Mouse (Mus musculus): ENCODE results near the gene Nup153. TPM values are rescaled to one million over a fixed set of nuclear protein-coding genes. Genes with fewer than 3 reads are reported as not detected.
A peak's percentile ranks its signal among the peaks of the same experiment; 100 is the strongest.

The Nup153 gene
- total RNA-seq, 2 experiments from 2014 or later, result 73.6 to 85.3 TPM

- no peak for DNase-seq (ENCODE audit: low spot score in 2 of 2)
Measured at GRCm38 (mm10) chr13:46670514-46670913, 57.2 kb downstream of the Nup153 start.

GRCm38 (mm10) chr13:46669620-46670271 lies 58.0 kb downstream of the Nup153 start:
- DNase-seq (ENCODE audit: low spot score in 2 of 2), result peak in 1 of 2 experiments; percentile 4

DNA sequence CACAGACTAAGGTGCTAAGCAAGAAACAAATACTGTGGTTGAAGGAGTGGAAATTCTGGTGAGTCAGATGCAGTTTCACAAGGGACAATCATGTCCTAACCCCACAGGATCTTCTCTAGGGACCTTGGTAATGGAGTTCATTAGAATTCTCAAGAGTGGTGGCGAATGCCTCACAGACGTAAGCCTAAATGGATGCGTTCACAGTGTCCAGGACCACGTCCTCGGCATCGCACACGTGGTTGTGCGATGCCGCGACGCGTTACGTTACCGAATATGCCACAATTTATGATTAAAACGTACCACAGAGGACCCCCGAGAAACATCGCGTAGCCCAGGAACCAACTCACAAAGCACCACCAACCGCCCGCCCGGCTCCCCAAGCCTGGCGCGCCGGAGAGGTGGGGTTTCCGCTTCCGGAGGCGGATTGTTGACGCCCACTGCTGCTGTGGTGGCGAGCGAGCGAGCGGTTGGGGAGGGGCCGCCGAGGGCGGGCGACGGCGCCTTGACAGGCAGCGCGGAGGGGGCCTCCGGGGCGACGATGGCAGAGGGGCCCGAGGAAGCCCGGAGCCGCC lies 58.6 kb downstream of the Nup153 start, which contains the start of gene Fam8a1:
TSS of gene Fam8a1 (plus strand) at position 475 of the 572 bp plus-strand sequence.
- DNase-seq (ENCODE audit: low spot score in 2 of 2), result peak; percentile 87 to 91

DNA sequence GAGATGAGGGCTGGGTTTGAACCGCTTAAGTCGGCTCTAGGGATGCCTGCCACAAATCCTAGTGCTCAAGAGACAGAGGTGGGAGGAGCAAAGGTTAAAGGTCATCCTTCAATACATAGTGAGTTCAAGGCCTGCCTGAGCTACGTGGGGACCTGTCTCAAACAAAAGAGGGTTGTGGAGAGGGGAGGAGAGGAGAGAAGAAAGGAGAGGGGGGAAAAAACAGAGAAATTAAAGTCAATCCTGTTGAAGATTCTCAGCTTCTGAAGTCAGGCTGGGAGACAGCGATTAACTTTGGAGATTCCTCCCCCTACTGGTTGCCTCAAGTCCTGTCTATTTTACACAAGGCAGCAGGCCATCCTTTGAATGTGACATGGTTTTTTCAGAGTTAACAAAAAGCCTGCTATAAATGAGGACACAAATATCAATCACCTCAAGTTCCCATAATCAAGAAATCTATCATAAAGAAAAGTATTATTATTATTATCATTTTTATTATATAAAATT lies 64.2 kb downstream of the Nup153 start:
- no peak for DNase-seq (ENCODE audit: low spot score in 2 of 2)

- DNase-seq (ENCODE audit: low spot score in 2 of 2), result no peak
Measured at GRCm38 (mm10) chr13:46659211-46659610, 68.5 kb downstream of the Nup153 start.

DNA sequence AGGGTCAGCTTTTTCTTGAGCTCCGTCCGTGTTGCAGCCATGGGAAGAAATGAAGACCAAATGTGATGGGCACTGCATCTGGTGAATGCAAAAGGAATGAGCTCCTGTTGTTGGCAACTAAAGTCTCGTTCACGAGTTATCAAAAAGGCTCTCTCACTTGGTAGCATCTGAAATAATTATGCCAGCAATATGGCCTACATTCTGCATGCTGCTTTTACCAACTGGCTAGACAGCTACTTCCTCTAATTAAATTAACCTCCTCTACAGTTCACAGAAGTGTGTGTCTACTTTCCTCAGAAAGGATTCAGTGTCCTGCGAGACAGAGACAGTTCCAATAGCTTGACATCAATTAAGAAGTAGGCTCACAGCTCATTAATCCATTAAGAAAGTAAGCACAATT lies 73.2 kb downstream of the Nup153 start:
- no peak for DNase-seq (ENCODE audit: low spot score in 2 of 2)

- DNase-seq (ENCODE audit: low spot score in 2 of 2), result no peak
Measured at GRCm38 (mm10) chr13:46653671-46654070, 74.1 kb downstream of the Nup153 start.

GRCm38 (mm10) chr13:46652671-46653070 lies 75.1 kb downstream of the Nup153 start:
- DNase-seq (ENCODE audit: low spot score in 2 of 2), result no peak

- no peak for DNase-seq (ENCODE audit: low spot score in 2 of 2)
Measured at GRCm38 (mm10) chr13:46651853-46652252, 75.9 kb downstream of the Nup153 start.

DNA sequence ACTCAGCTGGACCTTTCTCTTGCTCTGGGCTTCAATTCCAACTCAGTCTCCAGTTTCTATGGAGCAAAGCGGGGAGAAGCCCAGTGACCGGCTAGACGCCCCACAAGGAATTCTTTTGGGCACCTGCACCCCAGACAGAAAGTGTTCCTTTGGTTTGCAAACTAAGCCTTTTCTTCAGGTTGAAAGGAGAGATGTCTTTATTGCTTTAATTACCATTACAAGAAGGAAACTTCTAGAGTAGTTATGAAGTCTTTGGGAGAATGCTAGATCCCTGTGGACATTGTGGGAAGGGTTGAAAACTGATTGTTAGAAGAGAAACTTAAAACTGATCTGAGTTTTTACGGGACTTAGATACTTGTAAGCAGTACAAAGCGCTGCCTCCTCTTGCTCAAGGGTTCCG lies 82.3 kb downstream of the Nup153 start:
- no peak for DNase-seq (ENCODE audit: low spot score in 2 of 2)

GRCm38 (mm10) chr13:46644175-46644574 lies 83.6 kb downstream of the Nup153 start:
- DNase-seq (ENCODE audit: low spot score in 2 of 2), result no peak

- no peak for DNase-seq (ENCODE audit: low spot score in 2 of 2)
Measured at GRCm38 (mm10) chr13:46642318-46642717, 85.4 kb downstream of the Nup153 start.

DNA sequence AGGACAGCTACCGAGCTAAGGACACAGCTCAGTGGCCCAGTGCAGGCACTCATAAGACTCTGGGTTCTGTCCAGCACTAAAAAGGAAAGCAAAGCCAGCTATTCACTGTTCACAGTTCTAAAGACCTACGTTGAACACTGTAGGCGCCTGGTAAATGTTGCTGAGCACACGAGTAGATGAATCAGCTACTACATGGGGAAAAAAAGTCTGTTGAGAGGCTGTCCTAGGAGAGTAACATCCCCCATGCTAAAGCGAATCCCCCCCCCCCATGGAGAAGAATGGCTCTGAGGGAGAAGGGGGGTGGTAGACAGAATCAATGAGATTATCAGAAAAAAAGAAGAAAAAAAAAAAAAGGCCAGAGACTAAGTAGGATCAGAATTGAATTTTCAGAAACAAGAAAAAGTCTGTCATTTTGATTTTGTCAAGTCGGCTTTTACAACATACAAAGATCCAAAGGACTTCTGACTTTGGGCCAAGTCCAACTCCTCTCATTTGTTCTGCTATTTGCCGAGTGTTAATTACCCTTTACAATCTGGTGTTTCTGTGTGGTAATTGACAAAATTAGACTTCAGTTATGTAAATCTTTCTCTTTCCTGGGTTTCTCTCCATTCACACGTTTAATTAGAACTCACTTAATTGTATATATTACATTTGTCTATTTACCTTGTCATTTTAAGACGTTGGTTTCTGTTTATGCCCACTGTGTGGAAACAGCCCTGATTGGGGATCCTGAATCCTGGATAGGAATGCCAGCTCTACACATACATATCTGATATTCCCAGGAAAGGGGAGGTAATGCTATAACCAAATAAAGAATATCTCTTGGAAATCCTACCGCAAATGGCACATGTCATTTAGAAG lies 86.9 kb downstream of the Nup153 start:
- no peak for DNase-seq (ENCODE audit: low spot score in 2 of 2)

DNA sequence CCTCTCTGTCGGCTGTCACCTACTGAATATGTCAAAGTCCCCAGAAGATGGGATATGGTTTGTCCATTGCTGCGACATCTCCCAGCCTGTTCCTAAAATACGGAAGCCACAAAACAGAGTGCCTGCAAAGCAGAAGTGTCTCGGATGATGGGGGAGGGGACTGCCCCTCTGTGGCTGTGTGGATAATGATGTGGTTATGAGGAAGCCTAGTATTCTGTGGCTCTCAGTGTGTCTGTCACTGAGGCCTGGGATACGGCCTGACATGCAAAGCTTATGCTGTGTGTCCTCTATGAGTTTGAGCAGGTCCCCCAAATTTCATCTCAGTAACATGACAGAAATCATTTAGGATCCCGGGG lies 93.6 kb downstream of the Nup153 start:
- DNase-seq (ENCODE audit: low spot score in 2 of 2), result no peak

GRCm38 (mm10) chr13:46633320-46634132 lies 94.2 kb downstream of the Nup153 start:
- DNase-seq (ENCODE audit: low spot score in 2 of 2), result no peak

DNA sequence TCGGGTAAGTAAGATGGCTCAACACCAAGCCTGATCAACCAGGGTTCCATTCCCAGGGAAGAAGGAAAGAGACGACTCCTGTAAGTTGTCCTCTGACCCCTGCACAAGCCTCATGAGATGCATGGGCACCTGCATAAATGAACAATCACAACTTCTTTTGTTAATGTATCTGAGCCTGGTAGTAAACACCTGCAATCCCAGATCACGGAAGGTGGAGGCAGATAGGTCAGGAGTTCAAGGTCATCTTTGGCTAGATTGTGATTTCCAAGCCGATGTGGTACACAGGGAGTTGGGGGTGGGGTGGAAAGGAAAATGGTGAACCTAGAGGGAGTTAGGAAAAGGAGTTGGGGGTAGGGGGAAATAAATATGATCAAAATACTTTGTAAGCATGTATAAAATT lies 94.9 kb downstream of the Nup153 start:
- DNase-seq (ENCODE audit: low spot score in 2 of 2), result no peak

Other genes starting within 250 kb of the Nup153 start
- 10 to 100 TPM in 1 of 2 experiments, 1 to 10 TPM in 1; 3.5 to 10.8 TPM for gene Cap2, start 226.1 kb downstream of the Nup153 start, total RNA-seq (2021)
- 10 to 100 TPM; 48.1 to 48.9 TPM for gene Fam8a1, start 58.4 kb downstream of the Nup153 start, total RNA-seq (2021)
- gene Kif13a, start 201.9 kb upstream of the Nup153 start, total RNA-seq (2021), result 10 to 100 TPM; 37.2 to 43.2 TPM

Measured in adrenal gland, postnatal 4 days (tissue).